Mouse (Mus musculus): ENCODE results near the gene Rhot1.
A peak's percentile ranks its signal among the peaks of the same experiment; 100 is the strongest.

- TF ChIP-seq CTCF (IDR thresholded peaks at IDR 0.05) (peak; percentile 22; the same call in 1 of the 2 replicates), EP300 (IDR thresholded peaks at IDR 0.05; ENCODE audit: insufficient read depth, low read depth, low read length) (no peak), POLR2A (IDR thresholded peaks at IDR 0.05; ENCODE audit: insufficient read depth, low read depth, low read length) (no peak)
These were observed 82.2 kb downstream of the Rhot1 start for GRCm38 (mm10) chr11:80291004-80291403.

Data from heart, adult 2 months (tissue).